Mouse (Mus musculus): ENCODE measurements at regions not wholly inside any gene's neighbourhood (a gene's known extent, or its start where the extent isn't known, plus 50 kb on each side); places are given as distances from the start of the nearest gene placed in this dataset.

- no peak for TF ChIP-seq EP300 (IDR thresholded peaks at IDR 0.05; ENCODE audit: low read depth)
- TF ChIP-seq CTCF (IDR thresholded peaks at IDR 0.05; ENCODE audit: low read depth): no peak
These were observed 68.0 kb upstream of the Jak1 start for GRCm38 (mm10) chr4:101333036-101333435.
